Mouse (Mus musculus) neural tube, embryonic 14.5 days (tissue): ENCODE data around the gene 1700019N19Rik. TPM values are rescaled to one million over a fixed set of nuclear protein-coding genes. Genes with fewer than 3 reads are reported as not detected.

Source experiments
- ATAC-seq: fragments of 200-750 bp; cut with Nextera tagmentation; 2 replicates; pipeline ENCODE4 v1.8.0; 2017; ENCODE audit warnings: low read depth, mild to moderate bottlenecking, moderate TSS enrichment, moderate library complexity
- H3K27ac ChIP-seq: fragments of 300-500 bp; sonication (generic); 2 replicates; pipeline ENCODE4 v1.5.1; 2014; ENCODE audit warnings: low read depth, mild to moderate bottlenecking, control low read depth, low read length, moderate library complexity, mixed read lengths
- H3K27me3 ChIP-seq: fragments of 300-500 bp; sonication (generic); 2 replicates; pipeline ENCODE4 v1.6.1; 2014; ENCODE audit warnings: low read length; ENCODE audit not compliant: control insufficient read depth, insufficient read depth
- H3K36me3 ChIP-seq: fragments of 300-500 bp; sonication (generic); 2 replicates; pipeline ENCODE4 v1.6.1; 2014; ENCODE audit warnings: low read length, mixed read lengths; ENCODE audit not compliant: control insufficient read depth, insufficient read depth
- H3K4me1 ChIP-seq: fragments of 300-500 bp; sonication (generic); 2 replicates; pipeline ENCODE4 v1.6.1; 2014; ENCODE audit warnings: low read length; ENCODE audit not compliant: control insufficient read depth, insufficient read depth
- H3K4me2 ChIP-seq: fragments of 300-500 bp; sonication (generic); 2 replicates; pipeline ENCODE4 v1.6.1; 2014; ENCODE audit warnings: mild to moderate bottlenecking, low read depth, low read length, control low read depth
- H3K4me3 ChIP-seq: fragments of 300-500 bp; sonication (generic); 2 replicates; pipeline ENCODE4 v1.5.1; 2014; ENCODE audit warnings: low read depth, low read length, control low read depth, mixed read lengths
- H3K9ac ChIP-seq: fragments of 300-500 bp; sonication (generic); replicated peaks from 2 replicates; pipeline ENCODE4 v1.6.1; 2014; ENCODE audit warnings: low read depth, mild to moderate bottlenecking, control low read depth, low read length, mixed read lengths
- H3K9me3 ChIP-seq: fragments of 300-500 bp; sonication (generic); 2 replicates; pipeline ENCODE4 v1.6.1; 2016; ENCODE audit warnings: low read length; ENCODE audit not compliant: control insufficient read depth
- WGBS: fragments of 180-500 bp; shearing (Covaris S2); extraction: QIAGEN DNeasy Blood & Tissue Kit; methylation state at CpG from one replicate; pipeline ENCODE4 v1.1.7; 2014; 5-methylcytosine and 5-hydroxymethylcytosine counted together
- polyA plus RNA-seq: library from polyadenylated mRNA; unstranded; fragments of >200 nt; fragmentation: Nextera tagmentation; extraction: Ambion mirVana; gene quantifications from 2 replicates; pipeline ENCODE4 v1.2.1, GENCODE M21; 2014

1700019N19Rik gene
- polyA plus RNA-seq, 1 experiment from 2014 or later, result not detected

GRCm38 (mm10) chr19:58750822-58751221 lies 43.4 kb downstream of the 1700019N19Rik start:
- no peaks in the 10 kb centered on the region for H3K27me3 ChIP-seq
- no peaks in the 10 kb centered on the region for H3K9me3 ChIP-seq
- no peak overlapping the region for H3K27ac ChIP-seq
- ATAC-seq, result no peak
- no peaks in the 10 kb centered on the region for H3K36me3 ChIP-seq
- H3K9ac ChIP-seq, result no peak overlapping the region
- 84% methylated on average over 2 of the region's 2 CpGs for WGBS
- H3K4me3 ChIP-seq, result no peak overlapping the region
- H3K4me1 ChIP-seq, result no peaks in the 10 kb centered on the region
- H3K4me2 ChIP-seq, result no peak overlapping the region

GRCm38 (mm10) chr19:58747498-58748000 lies 46.7 kb downstream of the 1700019N19Rik start:
- no peaks in the 10 kb centered on the region for H3K4me1 ChIP-seq
- no peak overlapping the region for H3K4me3 ChIP-seq
- ATAC-seq, result no peak
- H3K9ac ChIP-seq, result no peak overlapping the region
- no peaks in the 10 kb centered on the region for H3K27me3 ChIP-seq
- H3K4me2 ChIP-seq, result no peak overlapping the region
- 91% methylated on average over 9 of the region's 9 CpGs for WGBS
- no peaks in the 10 kb centered on the region for H3K36me3 ChIP-seq
- H3K9me3 ChIP-seq, result no peaks in the 10 kb centered on the region
- no peak overlapping the region for H3K27ac ChIP-seq

- no peak for ATAC-seq
- Histone ChIP-seq H3K36me3 (no peaks in the 10 kb centered on the region), H3K27me3 (no peaks in the 10 kb centered on the region), H3K4me2 (no peak overlapping the region), H3K27ac (no peak overlapping the region), H3K4me1 (no peaks in the 10 kb centered on the region), H3K9me3 (no peaks in the 10 kb centered on the region), H3K9ac (no peak overlapping the region), H3K4me3 (no peak overlapping the region)
- WGBS, result 24% methylated on average over 4 of the region's 4 CpGs
These were observed 50.5 kb downstream of the 1700019N19Rik start for GRCm38 (mm10) chr19:58743736-58744135.

- Histone ChIP-seq H3K27me3 (no peaks in the 10 kb centered on the region), H3K4me1 (no peaks in the 10 kb centered on the region), H3K9ac (no peak overlapping the region), H3K4me2 (no peak overlapping the region), H3K9me3 (no peaks in the 10 kb centered on the region), H3K4me3 (no peak overlapping the region), H3K36me3 (no peaks in the 10 kb centered on the region), H3K27ac (no peak overlapping the region)
- no peak for ATAC-seq
- 93% methylated on average over 4 of the region's 4 CpGs for WGBS
These were observed 51.5 kb downstream of the 1700019N19Rik start for GRCm38 (mm10) chr19:58742711-58743110.

- ATAC-seq, result no peak
- Histone ChIP-seq H3K9me3 (no peaks in the 10 kb centered on the region), H3K27ac (no peak overlapping the region), H3K9ac (no peak overlapping the region), H3K4me3 (no peak overlapping the region), H3K4me1 (no peaks in the 10 kb centered on the region), H3K27me3 (no peaks in the 10 kb centered on the region), H3K4me2 (no peak overlapping the region), H3K36me3 (no peaks in the 10 kb centered on the region)
- 75% methylated on average over 6 of the region's 6 CpGs for WGBS
These were observed 53.2 kb downstream of the 1700019N19Rik start for GRCm38 (mm10) chr19:58741036-58741435.

GRCm38 (mm10) chr19:58738111-58738510 lies 56.1 kb downstream of the 1700019N19Rik start:
- Histone ChIP-seq H3K9me3 (no peaks in the 10 kb centered on the region), H3K27me3 (no peaks in the 10 kb centered on the region), H3K27ac (no peak overlapping the region), H3K4me2 (no peak overlapping the region), H3K4me1 (no peaks in the 10 kb centered on the region), H3K9ac (no peak overlapping the region), H3K4me3 (no peak overlapping the region), H3K36me3 (no peaks in the 10 kb centered on the region)
- WGBS, result 84% methylated on average over 4 of the region's 4 CpGs
- ATAC-seq, result no peak

Other genes with a start within 250 kb of the 1700019N19Rik start
- 1.7 and 2.0 TPM in 2 replicates for gene Pnlip, start 142.0 kb downstream of the 1700019N19Rik start, polyA plus RNA-seq
- gene Pnliprp1, start 65.6 kb downstream of the 1700019N19Rik start, polyA plus RNA-seq, result 0.49 TPM in 1 of 2 replicates, not detected in the other
- gene Pnliprp2, start 34.7 kb downstream of the 1700019N19Rik start, polyA plus RNA-seq, result not detected in 2 replicates
- 0.93 and 1.2 TPM in 2 replicates for gene Eno4, start 149.0 kb upstream of the 1700019N19Rik start, polyA plus RNA-seq
- 45.3 and 53.9 TPM in 2 replicates for gene Hspa12a, start 149.2 kb upstream of the 1700019N19Rik start, polyA plus RNA-seq